Mouse (Mus musculus): ENCODE results near the gene Hspb3.
A peak's percentile ranks its signal among the peaks of the same experiment; 100 is the strongest.

Hspb3 gene

GRCm38 (mm10) chr13:113663151-113663779 lies at the start of gene Hspb3:
TSS of gene Hspb3 (minus strand) at chr13:113663676.
- DNase-seq (ENCODE audit: low read depth, low spot score): no peak

DNA sequence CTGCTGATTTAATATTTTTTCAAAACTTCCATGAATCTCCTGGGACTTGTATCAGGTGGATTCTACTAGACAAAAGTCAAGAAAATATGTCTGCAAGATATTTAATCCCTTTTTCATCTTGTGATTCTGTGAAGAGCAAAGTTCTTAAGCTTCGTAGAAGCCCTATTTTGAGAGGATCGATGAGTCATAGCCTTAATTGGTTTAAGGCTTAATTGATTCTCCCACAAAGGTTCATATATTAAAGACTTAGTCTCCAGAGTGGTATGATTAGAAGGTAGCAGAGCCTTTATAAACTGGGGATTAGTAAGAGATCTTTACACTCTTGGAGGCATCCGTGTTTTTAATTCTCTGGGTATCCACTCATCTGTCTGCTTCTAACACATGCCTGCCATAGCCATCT lies 49.7 kb upstream of the Hspb3 start:
- DNase-seq (ENCODE audit: low read depth, low spot score): no peak

DNA sequence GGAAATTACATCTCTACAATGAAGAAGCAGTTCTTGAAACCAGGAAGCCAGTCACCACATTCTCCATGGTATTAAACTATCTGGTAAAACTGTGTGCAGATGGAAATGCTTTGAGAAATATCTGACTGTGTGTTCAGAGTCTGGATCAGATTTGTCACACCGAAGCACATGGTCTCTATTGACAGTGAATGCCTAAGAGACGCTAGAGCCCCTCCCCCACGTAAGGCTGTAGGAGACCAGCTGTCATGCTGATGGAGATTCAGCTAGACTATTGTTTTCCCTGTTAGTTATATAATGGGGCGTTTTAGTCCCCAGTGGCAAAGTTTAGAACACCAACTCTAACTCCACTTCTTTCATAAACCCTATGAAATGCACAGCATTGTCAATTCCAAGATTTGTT lies 42.7 kb upstream of the Hspb3 start:
- no peak for DNase-seq (ENCODE audit: low read depth, low spot score)

DNA sequence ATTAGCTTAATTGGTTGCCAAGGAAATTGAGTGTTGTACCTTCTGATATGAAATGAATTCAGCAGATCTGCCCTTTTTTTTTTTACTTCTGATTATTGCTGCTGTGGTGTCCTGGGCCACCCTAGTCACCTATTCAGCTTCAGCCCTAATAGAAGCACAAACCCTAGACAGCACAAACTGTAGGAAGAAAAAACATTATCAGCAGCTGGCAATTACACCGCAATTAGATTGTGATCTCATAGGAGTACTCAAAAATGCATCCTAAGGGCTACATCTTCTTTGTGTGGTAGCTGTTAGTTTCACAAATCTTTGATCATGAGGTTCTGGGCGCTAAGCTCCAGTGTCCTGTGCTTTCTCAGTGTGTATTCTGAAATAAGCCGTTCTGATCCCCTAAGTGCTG lies 37.7 kb upstream of the Hspb3 start:
- no peak for DNase-seq (ENCODE audit: low read depth, low spot score)

- DNase-seq (ENCODE audit: low read depth, low spot score): no peak
These were observed 36.5 kb upstream of the Hspb3 start for GRCm38 (mm10) chr13:113699928-113700327.

DNA sequence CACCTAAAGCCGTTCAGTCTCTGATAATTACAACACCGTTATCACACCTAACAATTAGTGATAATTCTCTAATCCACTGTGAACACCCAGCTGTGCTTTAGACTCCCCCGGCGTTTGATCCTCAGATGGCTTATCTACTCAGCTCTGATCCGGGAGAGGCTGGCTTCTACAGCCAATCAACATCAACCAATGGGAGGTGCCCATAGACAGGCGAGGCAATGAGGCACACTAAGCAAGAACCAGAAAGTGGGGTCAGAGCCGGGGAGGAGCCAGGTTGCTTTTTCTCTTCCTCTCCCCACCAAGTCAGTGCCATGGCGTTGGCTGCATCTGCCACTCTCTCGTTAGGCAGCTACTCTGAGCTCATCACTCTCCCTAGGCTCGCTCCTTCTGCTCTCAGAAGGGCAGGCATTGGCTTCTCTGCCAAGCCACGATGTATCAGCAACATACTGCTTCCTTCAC lies 36.0 kb upstream of the Hspb3 start:
- DNase-seq (ENCODE audit: low read depth, low spot score): no peak

DNA sequence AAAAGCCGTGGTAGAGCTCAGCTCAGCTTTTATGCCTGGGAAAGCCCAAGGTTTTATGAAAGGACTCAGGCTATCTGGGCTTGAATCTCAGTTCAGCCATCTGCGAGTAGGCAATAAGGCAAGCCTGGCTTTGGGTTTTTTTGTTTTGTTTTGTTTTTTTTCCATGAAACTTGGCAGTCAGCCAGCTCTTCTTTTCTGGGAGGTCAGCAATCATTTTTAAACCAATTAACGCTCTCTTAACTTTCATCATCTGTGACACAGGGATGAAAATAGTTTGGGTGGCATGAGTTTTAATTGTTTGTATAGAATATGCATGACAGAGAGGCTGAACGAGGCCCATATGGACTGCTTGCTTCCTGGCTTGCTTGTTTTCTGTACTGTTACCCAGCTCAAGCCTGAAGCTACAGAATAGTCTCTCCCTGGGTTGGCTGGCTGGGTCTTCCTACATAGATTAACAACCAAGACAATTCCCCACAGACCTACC lies 33.4 kb upstream of the Hspb3 start:
- DNase-seq (ENCODE audit: low read depth, low spot score): no peak

DNA sequence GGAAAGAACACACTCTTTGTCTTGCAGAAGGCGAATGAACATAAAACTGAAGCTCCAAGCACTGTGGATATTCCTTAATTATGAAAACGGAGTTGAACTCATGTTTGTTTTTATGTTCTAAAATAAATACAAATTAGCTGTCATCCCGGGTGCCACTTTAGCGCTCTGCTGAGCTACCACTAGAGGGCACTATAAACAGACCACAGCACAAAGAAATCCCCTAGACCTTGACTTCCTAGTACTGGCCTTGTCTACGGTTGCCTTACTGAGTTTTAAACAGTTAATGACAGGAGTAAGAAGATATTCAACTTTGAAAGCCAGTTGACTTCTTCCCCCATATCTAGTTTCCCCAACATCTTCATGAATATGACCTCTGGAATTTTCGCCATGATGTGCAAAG lies 29.9 kb upstream of the Hspb3 start:
- DNase-seq (ENCODE audit: low read depth, low spot score): peak; percentile 70

GRCm38 (mm10) chr13:113691644-113692043 lies 28.2 kb upstream of the Hspb3 start:
- DNase-seq (ENCODE audit: low read depth, low spot score): peak; percentile 7

- DNase-seq (ENCODE audit: low read depth, low spot score): no peak
These were observed 26.4 kb upstream of the Hspb3 start for GRCm38 (mm10) chr13:113689883-113690282.

DNA sequence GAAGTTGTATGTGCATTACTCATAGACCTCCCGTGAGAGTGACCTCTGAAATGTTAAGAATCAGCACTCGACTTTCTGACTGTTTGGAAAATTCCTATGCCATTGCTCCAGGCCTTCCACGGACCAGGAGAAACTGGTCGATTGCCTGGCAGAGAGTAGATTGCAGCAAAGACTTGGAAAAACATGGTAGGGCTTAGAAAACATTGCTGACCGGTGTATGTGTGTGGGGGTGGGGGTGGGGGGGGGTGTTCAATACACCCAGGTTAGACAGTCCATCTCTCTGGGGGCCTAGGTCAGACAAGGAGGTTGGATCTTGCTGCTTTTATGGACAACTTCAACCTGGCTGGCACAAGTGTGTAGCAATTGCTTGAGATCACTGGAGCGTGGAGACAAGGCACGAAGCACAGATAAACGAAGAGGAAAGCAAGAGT lies 23.2 kb upstream of the Hspb3 start:
- no peak for DNase-seq (ENCODE audit: low read depth, low spot score)

- DNase-seq (ENCODE audit: low read depth, low spot score): no peak
These were observed 19.3 kb upstream of the Hspb3 start for GRCm38 (mm10) chr13:113682821-113683220.

- DNase-seq (ENCODE audit: low read depth, low spot score): no peak
These were observed 17.2 kb upstream of the Hspb3 start for GRCm38 (mm10) chr13:113680646-113681045.

DNA sequence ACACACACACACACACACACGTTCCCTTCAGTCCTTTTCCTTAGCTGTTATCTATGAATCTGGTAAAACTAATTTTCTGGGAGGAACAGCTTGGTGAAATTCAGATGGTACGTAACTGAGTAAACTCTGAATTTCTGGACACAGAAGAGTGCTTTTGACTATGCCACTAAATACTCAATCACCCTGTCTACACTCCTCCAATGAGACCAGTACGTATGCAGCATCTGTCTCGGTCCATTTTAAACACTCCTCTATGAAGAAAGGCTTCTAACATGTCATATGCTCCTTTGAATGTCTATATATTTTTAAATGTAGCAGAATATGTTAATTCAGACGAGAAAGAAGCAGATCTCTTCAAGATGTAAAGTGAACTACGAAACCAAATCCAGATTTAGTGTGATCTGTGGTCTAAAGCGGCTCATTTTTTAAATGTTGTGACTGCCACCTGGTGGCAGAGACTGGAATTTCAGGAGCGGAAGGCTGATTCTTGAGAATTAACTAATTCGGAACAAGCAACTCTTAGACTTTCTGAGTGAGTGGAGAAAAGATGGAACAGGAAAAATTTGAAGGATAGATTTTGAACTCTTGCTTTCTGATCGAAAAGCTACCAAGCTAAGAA lies 6.1 kb upstream of the Hspb3 start:
- DNase-seq (ENCODE audit: low read depth, low spot score): peak; percentile 79

DNA sequence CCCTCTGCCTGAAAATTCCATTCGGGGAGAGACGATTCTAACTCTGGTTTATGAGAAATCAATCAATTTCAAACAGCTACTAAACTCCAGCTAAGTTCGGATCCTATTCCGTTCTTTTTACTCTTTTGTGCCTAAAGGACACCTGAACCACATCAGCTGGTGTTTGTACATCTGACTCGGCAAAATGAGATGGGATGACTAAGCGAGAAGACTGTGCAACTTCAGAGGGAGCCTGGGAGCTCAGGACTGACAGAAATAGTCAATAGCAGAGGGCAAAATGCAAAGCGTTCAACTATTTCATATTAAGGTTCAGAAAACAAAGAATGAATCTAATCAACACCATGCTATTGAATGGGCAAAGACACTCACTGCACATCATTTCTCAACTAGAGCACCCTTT lies 407 bp upstream of the Hspb3 start:
- DNase-seq (ENCODE audit: low read depth, low spot score): no peak

DNA sequence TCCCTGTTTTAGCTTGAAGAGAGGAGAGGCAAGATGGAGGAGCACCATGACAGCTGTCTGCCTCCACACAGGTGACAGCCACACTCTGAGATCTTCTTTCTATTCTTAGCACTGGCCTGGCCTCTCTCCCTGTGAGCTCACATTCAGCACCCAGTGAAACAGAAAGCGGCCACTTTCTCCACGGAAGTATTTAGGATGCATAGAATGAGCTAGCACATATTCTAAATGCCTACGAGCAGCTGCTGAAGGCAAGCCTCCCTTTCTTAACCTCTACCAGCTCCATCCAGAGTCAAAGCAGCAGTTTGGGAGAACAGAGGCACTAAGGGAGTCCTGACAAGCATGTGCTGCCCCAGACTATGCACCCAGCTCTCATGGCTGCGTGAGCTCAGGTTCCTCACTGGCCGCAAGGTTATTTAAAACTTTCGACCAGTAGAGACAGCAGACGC lies 1.6 kb downstream of the Hspb3 start:
- no peak for DNase-seq (ENCODE audit: low read depth, low spot score)

GRCm38 (mm10) chr13:113660576-113661310 lies 2.7 kb downstream of the Hspb3 start:
- no peak for DNase-seq (ENCODE audit: low read depth, low spot score)

DNA sequence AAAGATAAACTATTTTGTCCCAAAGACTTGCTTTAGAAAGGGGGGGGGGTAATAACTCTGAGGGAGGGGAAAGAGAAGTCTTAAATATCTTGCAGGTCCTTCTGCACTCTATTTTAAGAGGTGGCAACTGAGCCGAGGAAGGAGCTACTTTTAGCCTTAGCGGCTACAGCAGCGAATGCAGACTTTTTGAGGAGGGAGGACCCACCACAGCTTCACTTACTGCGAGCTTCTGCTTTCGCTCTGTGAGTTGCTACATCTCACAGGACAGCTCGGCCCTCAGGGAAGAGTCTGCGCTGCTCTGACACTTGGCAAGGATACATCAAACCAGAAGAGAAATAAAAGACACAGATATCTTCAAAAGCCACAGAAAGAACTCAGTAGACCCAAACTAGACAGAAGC lies 6.3 kb downstream of the Hspb3 start:
- no peak for DNase-seq (ENCODE audit: low read depth, low spot score)

DNA sequence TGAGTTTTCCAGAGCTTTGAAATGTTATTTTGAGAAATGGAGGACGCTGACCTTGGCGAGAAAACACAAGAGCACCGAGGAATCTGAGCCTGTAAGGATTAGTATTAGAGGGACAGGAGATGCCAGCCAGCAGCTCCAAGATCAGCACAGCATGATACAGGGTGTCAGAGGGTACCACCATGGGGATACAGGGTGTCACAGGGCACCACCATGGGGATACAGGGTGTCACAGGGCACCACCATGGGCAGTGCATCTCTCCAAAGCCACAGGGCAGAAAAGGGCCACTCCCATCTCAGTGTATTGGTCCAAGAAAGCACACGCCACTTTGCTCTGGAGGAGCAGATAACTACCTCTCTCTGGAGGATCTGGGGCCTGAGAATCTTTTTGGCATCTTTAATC lies 6.8 kb downstream of the Hspb3 start:
- DNase-seq (ENCODE audit: low read depth, low spot score): no peak

DNA sequence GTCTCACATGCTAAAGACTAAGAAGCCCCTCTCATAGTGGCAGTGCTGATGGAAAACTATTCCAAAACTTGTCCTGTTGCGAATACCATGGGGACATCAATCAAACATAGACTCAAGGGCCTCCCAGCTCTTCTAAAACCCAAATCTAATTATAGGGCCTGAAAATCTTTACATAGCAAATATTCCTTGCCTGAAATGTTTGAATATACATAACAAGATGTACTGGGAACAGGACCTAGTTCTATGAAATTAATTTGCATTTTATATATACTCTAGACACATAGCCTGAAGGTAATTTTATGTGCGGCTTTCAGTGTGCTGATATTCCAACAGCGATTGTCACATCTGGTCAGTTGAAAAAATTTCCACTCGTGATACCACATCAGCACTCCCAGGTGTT lies 8.0 kb downstream of the Hspb3 start:
- DNase-seq (ENCODE audit: low read depth, low spot score): no peak

DNA sequence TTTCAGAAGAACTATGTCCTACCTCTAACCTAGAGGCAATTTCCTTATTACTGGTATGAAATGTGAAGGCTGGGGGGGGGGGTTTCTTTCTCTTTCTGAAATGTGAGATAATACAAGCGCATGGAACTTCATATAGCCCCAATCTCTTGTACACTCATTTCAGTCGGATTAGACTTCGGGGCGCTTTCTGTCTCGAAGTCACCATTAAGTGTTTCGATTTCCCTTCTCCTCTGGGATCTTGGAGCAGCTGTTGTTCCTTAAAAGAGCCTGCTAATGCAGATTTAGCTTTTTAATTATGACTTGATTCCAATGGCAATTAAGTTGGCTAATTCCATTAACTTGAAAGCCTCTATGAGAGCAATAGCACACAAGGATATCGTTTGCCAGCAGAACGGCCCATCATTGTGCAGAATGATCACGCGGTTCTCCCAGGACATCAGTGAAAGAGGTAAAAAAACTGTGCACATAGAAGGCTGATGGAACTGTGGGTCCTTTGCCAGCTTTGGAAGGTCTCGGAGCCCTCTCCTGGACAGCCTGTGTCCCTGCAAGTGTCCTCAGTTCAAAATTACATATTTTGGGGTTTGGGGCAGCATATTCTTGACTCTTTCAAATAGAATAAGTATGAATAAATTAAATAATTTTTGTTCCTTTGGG lies 22.4 kb downstream of the Hspb3 start:
- DNase-seq (ENCODE audit: low read depth, low spot score): no peak

- DNase-seq (ENCODE audit: low read depth, low spot score): peak; percentile 63
These were observed 24.6 kb downstream of the Hspb3 start for GRCm38 (mm10) chr13:113638914-113639313.

Measured in CD4-positive, CD25-positive, alpha-beta regulatory T cell, adult 2 months (primary cell).